Mouse (Mus musculus) retina, postnatal 1 day (tissue): ENCODE data around the gene Oaz2.

Source experiments
- DNase-seq: peaks from one replicate; pipeline ENCODE4 v3.0.0-alpha.2; 2012

Gene Oaz2

DNA sequence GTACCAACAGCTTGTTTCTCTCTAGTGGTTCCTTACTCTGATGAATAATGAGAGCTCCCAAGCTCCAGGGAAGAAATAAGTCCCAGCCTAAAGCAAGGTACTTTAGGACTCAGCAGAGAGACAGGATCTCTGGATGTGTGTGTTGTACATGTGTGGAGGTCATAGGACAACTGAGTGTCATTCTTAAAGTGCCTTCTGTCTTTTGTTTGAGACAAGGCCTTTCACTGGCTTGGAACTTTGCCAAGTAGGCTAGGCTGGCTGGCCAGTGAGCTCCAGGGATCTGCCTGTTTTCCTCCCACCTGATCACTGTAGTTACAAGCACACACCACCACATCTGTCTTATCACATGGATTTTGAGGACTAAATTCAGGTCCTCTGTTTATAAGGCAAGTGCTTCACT is 28.5 kb downstream of the Oaz2 start:
- DNase-seq: peak; percentile 76

DNA sequence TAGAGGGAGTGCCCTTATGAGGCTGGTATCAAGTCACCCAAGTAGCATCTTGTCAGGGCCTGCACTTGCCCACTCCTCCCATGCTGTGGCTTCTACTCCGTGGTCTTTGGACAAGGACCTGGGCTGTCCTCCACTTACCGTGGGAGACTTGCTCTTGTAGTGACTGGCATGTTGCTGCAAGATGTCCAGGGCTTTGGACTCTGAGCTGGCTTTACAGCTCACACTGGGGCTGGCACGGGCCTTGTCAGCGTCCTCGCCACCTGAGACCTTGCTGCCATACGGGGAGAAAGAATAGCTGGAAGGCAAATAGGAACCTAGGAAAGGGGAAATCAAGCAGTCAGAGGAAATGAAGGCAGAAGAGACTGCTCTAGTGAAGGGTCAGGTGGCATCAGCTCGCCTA is 29.6 kb downstream of the Oaz2 start:
- DNase-seq: no peak

DNA sequence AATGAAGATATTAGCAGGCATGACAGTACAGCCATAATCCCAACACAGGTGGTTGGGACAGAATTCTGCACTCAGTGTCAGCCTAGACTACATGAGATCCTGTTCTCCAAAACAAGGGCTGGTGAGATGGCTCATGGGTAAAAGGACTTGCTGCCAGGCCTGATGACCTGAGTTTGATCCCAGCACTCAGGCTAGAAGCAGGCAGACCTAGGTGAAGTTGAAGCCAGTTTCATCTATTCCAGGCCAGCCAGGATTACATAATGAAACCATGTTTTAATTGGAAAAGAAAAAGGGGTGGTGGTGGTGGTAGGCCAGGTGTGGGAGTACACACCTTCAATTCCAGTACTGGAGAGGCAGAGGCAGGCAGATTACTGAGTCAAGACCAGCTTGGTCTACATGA is 30.2 kb downstream of the Oaz2 start:
- no peak for DNase-seq

DNA sequence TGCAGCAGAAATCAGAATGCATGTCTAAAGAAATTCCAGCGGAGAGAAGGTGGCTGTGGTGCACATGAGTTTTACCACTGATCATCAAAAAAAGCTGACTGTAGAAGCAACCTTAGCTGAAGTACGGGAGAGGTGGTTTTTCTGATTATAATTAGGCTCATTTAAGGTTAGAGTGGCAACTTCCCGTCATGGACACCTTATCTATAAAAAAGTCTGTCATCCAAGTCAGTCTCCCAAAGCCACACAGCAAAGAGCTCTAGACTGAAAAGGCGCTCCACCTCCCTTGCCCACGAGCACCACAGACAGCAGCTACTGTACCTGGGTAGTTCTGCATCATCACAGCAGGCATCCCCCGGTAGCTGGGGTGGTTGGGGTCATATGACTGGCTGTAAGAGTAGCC is 32.7 kb downstream of the Oaz2 start:
- no peak for DNase-seq

DNA sequence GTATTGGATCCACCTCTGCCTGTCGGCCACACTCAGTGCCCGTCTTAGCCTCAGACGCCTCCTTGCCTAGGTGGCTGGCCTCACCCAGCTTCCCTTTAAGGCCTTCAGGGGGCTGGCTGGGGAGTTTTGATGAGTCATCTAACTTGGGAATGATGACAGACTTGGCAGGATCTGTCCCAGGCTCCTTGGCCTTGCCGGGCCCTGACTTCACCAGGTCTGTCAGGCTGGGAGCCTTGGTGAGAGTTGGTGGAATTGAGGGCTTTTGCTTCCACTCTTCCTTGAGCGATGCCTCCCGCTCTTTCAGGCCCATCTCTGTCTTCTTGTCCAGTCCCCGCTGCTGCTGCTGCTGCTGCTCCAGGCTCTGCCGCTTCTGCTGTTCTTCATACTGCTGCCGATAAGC is 34.5 kb downstream of the Oaz2 start:
- no peak for DNase-seq

DNA sequence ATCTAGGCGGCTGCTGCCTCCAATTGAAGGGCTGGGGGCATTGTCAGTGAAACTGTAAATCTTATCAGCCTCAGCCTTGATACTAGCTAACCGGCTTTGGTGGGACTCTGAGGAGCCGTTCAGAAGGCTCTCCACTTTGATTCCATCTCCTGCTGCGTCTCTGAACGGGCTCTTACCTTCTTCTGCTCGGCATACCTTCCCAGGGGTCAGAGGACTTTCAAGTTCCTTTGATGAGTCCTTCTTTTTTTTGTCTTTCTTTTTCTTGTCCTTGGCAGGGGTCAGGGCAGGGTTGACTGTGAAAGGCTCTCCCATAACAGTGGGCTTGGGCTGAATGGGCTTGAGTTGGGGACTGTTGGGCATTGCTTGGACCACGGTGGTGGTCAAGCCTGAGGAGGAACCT is 35.4 kb downstream of the Oaz2 start:
- DNase-seq: no peak

DNA sequence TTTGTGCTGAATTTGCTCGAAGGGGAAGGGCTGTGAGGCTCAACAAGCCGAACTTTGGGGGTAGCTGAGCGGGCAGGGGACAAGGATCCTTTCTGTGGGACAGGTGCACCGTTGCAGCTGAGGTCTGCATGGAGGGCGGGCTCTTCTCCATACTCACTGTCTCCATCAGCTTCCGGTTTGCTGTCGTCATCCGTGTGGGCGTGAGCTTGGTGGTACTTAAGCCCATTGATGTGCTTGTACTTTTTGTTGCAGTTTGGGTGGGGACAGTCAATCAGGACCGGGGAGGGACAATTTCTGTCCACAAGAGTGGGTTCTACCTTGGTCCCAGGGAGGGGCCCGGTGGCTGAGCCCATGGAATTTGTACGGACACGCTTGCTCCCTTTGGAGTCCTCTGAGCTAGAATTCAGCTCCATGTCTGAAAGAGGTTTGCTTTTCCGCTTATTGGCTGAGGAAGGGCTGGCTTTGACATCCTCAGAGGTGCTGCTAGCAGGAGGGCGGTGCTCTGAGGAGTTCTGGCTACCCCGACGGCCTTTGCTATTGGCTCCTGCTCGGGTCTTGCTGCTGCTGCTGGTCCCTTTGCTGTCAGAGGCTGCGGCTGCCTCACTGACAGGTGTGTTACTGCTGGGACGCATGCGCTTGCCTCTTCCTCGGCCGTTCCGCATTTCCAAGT is 36.3 kb downstream of the Oaz2 start:
- no peak for DNase-seq

DNA sequence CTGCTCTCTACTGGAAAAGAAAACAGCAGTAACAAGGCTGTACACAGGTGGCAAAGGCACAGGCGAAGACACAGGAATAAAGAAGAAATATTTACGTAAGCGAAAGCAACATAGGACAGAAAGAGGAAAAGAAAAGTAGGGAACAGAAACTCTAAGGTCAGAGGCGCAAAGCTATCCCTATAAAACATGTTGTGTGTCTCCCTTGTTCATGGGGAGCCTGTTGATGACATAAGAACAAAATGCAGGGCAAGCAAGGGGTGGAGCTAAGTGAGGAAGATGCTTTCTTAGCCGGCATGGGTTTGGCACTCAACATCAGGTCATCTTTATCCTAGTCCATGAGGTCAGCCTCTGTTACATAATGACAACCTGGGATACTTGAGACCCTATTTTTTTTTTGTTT is 50.4 kb downstream of the Oaz2 start:
- no peak for DNase-seq

DNA sequence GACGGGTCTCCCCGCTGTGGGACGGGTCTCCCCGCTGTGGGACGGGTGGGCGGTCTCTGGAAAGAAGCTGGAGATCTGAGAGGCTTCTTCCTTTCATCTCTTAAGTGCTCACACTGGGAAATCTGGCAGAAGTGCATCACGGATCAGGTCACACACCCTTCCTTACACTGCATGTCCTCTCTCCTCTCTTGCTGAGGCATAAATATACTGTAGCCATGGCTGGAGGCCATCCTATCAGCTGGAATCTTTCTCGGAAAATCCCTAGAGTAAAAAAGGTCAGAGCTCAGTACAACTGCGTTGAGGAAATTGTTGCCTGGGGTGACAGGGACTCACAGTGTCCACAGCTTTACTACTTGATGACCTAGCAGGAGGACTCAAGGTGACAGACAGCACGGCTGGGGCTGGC is 53.4 kb downstream of the Oaz2 start:
- peak; percentile 63 for DNase-seq

DNA sequence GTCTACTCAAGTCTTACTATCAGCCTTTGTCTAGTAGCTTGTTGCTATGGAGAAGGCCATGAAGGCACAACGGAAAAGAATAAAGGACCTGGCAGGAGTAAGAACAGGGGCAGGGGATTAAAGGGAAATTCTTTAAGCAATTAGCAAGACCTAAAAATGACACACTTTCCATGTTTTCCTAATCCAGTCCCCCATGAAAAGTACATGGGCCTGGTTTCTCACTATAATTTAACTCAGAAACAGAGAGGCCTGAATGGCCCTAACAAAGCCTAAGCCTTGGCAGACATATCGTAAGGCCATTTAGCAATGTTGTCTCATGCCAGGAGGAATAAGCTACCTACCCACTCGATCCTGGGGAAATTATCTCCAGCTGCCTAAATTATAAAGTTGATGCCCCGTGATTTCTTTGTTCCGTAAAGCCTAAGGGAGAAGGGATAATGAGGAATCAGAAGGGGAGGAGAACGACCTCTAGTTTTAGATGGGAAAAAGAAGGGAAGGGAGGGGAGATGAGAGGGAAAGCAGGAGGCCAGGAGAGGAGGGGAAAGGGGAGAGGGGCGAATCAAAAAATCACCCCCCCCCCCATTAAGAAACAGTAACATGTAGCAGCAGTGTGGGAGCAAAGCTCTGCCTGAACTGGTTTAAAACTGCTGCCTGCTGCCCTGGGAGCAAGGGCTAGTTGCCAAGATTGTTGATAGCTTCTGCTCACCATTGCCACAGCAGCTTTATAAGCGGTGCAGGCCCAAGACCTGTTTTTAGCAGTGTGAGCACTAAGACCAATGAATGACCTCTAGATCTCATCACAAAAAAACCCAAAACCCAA is 56.9 kb downstream of the Oaz2 start:
- peak; percentile 64 for DNase-seq

DNA sequence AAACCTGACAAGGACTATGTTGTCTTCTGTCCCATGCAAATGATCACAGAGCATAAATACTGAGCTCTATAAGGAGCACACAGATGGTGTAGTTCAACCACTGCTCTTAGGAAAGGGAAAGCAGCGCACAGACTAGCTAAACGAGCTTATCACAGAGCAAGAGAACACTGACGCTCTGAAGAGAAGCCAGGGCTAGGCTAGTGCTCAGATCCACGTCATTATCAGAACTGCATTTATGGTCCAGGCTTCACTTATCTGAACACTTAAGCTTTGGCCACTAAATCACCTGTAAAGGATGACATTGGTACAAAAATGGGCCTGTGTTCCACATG is 57.5 kb downstream of the Oaz2 start:
- DNase-seq: no peak

DNA sequence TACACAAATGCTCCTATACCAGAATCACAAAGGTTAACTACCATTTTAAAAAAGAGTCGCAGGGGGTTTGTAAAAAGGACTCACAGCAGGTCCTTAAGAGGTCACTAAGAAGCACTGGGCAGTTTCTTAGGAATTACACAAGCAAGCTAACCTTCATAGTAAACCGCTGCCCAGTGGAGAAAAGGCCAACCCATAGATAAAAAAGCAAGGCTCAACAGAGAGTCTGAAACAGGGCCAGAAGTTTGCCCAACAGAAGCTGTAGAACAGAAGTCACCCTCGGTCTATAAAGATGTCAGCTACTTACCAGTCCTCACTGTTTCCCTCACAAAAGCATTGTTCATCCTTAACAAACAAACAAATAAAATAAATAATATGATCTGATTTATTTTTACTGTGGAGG is 58.6 kb downstream of the Oaz2 start:
- no peak for DNase-seq

DNA sequence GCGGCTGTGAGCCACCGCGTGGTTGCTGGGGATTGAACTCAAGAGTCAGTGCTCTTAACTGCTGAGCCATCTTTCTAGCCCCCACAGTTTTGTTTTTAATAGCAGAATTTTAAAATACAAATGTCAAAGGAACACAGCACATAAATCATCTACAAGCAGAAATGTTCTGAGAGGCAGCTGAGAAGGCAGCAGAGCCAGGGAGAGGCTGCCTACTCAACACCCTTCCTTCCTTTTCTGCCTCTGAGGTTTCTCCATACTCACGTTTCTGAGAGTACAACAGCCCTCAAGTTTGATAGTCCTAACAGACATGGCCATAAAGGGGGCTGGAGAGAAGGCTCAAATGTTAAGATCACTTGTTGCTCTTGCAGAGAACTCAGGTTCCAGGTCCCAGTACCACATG is 59.7 kb downstream of the Oaz2 start:
- no peak for DNase-seq

DNA sequence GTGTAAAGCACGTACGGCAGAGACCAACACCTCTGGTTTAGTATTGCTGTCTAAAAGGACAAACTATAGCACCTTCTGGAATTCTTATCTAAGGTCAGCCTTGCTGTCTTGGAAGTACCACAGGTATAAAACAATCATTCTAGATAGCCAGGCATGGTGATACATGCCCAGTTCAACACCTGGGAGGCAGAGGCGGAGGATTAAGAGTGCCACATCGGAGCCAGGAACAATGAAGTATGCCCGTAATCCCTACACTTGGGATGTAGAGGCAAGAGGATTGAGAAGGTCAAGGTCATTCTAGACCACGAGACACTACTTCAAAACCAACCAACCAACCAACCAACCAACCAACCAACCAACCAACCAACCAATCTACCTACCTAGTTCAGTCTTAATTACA is 60.8 kb downstream of the Oaz2 start:
- no peak for DNase-seq

DNA sequence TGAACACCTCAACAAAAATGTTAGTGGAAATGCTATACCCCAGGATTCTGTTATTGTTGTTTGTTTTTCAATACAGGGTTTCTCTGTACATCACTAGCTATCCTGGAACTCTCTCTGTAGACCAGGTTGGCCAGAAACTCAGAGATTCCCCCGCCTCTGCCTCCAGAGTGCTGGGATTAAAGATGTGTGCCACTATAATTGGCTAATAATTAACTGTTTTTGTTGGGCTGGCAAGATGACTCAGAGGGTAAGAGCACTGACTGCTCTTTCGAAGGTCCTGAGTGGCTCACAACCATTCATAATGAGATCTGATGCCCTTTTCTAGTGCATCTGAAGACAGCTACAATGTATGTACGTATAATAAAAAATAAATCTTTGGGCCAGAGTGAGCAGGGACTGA is 67.1 kb downstream of the Oaz2 start:
- DNase-seq: no peak
